Mouse (Mus musculus): Measurements from ENCODE around the gene Gramd4.

DNA sequence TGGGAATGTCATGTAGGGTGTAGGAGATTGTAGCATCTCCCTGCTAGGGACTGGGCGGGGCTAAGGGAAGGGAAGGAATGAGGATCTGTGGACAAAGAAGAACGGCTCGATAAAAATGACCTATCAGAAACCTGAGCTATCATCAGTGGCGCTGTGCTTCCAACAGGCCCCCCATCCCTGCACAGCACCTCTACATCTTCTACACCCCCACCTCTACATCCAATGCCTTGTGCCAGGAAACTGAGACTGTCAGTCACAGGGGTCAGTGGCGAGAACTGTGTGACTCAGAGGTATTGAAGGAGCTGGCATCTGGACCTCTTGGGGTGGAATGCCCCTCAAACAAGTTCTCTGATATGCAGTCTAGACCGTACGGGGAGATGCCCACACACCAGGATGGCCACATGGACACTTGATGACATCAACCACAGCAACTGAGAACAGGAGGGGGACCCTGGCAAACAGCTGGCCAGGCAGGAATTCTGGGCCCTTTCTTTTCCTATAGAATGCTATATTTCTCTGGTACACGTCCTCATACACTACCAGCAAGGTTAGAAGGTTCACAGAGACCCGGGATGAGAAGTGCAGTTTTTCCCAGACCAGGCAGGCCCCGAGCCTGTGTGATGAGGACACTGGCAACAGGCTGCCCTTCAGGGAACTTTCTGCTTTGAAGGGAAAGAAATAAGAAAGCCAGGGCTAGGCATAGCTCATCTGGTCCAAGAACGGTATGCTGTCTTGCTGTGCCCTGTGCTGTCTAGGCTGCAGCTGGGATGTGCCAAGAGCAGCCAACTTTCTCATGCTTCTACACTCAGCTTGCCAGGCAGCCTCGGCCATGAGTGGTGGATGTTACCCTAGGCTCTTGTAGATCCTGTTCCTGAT is 111.7 kb downstream of the Gramd4 start:
- TF ChIP-seq CTCF (IDR thresholded peaks at IDR 0.05; ENCODE audit: control insufficient read depth, insufficient read depth, low read length) (no peak), POLR2A (IDR thresholded peaks at IDR 0.05; ENCODE audit: borderline replicate concordance, control insufficient read depth, low read depth, low read length) (no peak)
